Mouse (Mus musculus): ENCODE results near the gene Mthfd1l.
A peak's percentile ranks its signal among the peaks of the same experiment; 100 is the strongest.

Mthfd1l gene

DNA sequence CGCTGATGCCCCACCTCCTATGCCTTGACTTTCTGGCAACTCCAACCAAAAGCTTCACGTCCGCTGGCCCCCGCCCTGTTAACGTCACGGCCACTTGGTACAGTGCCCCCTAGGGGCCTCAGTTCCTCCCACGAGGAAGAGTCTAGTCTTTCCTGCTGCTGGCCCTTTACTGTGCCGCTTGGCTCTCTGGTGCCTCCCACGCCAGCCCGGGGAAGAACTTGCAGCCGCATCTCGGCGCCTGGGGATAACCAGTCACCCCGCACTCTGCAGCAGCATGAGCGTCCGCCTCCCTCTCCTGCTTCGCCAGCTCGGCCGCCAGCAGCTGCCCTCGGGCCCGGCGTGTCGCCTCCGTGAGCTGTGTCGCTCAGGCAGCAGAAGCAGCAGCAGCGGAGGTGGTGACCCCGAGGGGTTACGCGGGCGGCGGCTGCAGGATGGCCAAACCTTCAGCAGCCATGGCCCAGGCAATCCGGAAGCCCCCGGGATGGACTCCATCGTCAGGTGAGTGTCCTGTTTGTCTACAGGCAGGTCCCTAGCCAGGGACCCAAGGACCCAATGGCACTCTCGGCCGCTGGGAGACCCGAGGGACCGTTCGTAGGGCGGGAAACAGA is at the start of gene Mthfd1l:
Mthfd1l (plus strand) TSS at position 138 of the 608 bp plus-strand sequence.
- peak; percentile 76 for DNase-seq (ENCODE audit: low spot score)

DNA sequence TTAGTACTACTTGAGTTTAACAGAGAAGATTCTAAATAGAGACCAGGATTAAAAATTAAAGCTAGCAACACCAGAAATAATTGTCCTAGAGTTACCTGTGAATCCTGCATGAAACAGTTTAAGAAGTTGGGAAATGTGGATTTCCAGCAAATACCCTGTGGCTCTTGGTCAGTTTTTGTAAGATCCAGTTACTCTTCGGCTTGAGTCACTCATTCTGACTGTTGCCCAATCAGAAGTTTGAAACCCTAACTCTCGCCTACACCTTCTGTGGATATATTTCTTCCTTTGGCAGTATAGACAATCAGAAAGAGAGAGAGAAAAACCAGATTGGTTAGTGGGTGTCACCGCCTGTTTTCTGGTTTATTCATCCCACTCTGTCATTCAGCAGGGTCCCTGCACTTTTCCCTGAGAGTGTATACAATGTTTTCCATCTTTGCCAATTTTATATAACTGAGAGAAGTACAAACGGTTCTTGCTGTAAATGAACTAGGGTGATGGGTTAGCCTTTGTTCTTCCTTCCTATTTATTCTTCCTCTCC is 44.8 kb upstream of the Mthfd1l start:
- no peak for DNase-seq (ENCODE audit: low spot score)

DNA sequence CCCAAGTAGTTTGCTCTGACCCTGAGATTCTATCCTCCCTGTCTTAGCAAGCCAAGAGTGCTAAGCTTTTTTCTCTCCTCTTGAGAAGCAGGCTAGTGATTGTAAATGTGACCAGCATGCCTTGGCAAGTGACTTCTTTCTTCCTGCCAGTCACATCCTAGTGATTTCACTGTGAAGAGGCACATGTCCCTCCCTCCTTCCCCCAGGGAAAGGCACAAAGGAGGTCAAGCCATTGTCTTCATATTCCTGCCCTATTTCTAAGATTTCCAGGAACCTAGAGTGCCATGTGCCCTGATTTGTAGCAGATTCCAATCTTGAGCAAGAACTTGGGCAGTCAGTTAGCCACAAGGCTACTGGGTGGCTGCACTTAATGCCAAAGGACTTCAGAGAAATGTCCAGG is 41.1 kb upstream of the Mthfd1l start:
- DNase-seq (ENCODE audit: low spot score), result peak; percentile 30

DNA sequence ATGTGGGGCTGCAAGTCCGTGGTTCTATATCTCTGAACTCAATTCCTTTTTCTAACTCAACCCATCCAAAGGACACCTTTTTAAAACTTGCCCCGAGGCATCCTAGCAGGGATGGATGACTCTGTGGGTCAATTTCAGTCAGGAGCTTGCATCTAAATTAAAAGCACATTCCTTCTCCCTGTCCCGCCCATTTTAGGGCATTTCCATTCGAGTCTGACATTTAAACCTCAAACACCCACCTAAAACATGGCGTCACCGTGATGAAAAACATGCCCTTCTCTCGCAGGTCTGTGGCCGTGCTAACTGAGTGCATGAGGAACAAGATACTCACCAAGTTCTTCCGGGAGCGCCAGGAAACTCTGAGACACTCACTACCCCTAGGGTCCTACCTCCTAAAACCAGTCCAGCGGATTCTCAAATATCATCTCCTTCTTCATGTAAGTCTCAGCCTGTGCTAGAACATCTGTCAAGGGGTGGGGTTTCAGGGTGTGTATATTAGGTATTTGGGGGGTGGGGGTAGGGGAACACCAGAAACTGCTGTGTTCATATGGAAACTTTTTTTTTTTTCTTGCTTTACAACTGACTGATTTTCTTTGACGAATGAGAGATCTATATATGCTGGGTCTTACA is 39.5 kb upstream of the Mthfd1l start:
- DNase-seq (ENCODE audit: low spot score), result no peak

DNA sequence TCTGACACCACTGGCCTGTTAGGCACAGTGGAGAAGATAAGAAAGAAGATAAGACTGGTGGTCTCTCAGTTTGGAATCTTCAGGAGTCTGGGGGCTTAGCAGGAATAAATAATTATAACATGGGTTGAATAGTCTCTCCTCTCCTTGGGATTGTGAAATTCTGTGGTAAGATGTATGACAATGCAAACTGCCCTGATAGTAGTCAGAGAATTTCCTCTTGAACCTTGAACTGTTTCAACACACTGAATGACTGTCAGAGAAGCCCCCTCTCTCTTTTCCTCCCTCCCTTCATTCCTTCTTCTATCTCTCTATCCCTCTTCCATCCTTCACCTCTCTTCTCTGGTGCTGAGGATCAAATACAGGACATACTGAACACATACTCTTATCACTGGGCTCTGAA is 36.1 kb upstream of the Mthfd1l start:
- no peak for DNase-seq (ENCODE audit: low spot score)

DNA sequence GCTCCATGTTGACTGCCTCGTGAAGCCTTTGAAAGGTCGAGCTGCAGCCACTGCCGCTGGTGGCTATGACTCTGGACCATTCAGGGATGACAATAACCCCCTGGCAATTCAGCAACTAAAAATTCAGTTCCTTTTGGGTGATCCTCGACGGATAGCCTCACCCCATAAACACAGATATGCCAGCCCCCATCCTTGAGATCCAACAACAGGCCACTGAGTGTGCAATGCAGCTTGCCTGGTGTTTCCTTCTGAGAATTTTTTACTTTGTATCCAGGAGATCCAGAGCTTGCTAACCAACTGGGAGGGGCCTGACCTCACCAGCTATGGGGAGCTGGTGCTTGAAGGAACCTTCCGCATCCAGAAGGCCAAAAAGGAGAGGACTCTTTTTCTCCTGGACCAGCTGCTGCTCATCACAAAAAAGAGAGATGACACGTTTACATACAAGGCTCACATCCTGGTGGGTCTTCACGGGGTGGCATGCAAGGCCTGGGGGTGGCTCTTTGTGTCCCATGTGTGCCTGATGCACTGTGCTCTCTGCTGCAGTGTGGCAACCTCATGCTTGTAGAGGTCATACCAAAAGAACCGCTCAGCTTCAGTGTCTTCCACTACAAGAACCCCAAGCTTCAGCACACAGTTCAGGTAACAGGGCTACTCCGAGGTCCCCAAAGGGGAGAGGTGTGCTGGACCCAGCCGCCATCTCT is 32.9 kb upstream of the Mthfd1l start:
- no peak for DNase-seq (ENCODE audit: low spot score)

DNA sequence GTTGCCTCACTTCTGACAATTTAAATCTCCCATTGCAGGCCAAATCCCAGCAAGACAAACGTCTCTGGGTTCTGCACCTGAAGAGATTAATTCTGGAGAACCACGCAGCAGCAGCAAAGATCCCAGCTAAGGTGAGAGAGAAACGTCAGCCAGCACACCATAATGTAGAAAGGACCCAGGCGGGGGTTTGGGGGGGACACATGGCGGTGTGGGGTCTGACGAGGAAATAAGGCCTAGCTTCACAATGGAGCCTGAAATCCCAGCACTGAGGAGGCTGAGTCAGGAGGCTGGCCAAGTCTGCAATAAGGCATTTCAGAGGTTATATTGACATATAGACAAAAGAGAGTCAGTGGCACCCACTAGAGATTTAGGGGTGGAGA is 32.3 kb upstream of the Mthfd1l start:
- DNase-seq (ENCODE audit: low spot score), result no peak

DNA sequence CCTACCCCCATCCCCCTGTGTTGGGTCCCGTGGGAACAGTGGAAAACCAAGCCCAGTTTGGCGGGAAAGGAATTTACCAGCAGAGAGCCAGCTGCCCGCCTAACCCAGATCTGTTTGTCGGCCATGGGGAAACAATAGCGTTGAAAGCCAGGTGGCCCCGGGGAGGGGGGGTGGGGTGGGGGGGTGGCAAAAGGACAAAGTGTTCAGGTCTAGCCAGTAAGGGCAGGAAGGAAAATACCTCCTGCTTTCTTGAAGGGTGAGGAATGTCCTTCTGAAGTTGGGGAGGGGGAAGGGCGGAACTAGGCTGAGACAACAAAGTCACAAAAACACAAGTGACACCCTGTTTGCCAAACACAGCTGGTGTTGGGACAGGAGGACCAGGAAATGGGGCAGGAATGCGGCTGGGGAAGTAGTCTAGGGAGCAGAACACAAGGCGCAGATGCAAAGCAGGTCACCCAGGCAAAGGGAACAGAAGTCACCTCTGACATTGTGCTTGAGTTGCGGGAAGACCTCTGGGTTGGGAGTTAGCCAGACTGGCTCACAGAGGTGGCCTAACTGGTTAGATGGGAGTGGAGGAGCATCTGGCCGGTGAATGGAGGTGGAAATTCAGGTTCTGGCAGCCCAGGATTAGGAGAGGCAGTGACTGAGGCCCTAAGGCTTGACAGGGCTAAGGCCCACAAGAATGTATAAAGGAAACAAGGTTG is 31.7 kb upstream of the Mthfd1l start:
- no peak for DNase-seq (ENCODE audit: low spot score)

DNA sequence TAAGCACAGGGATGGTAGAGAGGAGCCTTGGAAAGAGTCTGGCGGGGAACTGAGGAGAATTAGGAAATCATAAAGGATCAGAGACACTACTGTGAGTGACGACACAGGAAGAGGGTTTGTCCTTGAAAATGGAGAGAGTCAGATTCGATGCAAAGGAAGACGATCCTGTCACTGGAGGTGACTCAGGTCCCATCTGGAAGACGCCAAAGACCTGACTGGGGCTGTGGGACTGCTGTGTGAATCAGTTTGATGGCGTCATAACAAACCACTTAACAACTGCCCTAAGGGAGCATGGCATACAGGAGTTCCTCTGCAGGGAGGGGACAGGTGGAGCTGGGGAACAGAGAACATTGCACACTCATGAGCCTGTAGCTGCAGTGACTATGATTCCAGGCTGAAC is 30.6 kb upstream of the Mthfd1l start:
- no peak for DNase-seq (ENCODE audit: low spot score)

DNA sequence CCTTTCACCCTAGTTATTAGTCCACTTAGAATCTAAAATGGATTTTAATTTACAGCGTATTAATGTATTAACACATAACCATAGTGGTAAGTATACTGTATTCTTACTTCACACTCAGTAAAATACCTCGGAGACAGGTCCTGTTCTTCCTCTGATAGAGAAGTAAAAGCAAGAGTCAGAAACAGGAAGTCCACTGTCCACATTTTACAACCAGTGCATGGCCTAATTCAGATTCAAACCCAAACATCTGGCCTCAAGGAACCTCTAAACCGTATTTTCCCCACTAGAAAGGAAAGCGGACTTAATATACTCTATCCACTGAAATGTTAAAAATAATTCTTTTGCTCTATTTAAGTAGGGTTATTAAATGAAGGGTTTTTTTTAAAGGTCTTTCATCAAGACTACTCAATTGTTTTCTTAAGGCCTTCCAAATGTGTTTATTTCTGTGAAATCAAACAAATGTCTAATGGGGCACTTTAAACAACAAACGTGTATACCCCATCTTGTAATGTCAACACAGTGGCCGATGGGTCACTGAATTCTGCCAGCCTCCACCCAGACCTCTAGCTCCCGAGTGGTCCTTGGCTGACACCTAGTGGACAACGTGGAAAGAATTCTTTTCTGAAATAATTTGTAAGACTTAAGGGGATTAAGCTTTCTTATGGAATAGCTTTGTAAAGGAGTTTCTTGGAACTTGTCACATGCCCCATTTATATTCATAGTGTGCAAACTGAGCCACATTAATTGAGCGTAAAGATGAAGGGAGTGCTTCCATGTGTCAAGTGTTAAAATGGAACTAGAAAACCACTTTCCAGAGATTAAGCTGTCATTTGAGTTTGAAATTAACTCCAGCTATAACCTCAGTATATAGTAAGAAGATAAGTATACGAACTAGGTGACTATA is 29.2 kb upstream of the Mthfd1l start:
- peak; percentile 80 for DNase-seq (ENCODE audit: low spot score)

DNA sequence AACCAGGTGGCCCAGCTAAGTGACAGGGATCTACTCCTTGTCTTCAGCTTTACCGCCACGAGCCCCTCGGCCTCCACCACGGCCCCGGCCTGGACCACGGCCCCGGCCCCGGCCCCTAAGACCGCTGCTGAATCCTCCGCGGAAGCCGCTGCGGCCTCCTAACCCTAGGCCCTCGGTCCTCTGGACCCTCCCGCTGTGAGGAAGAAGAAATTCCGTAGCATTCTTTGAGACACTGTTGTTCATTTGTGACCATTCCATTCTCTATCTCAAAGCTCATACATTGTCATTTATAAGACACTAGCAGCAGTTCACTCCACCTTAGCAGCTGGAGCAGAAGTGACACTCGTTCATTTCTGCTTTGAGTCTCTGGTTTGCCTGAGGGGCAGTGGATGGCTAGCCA is 26.0 kb upstream of the Mthfd1l start:
- DNase-seq (ENCODE audit: low spot score), result no peak

DNA sequence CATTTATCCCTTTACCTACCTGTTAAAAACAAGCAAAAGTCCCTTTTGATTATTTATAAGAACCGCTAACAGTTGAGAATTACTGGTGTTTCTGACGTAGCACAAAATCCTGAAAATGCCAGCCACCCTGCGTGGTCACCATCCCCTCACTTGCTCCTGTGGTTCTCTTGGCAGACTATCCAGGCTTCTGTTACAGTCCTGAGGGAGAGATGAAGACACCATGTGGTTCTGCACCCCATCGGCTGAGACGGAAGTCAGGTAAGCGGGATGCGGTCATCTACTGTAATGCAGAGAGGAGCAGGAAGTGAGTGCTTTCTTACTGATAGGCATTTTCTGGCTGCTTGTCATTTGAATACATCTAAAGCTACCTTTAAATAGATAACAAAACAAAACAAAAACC is 25.6 kb upstream of the Mthfd1l start:
- no peak for DNase-seq (ENCODE audit: low spot score)

DNA sequence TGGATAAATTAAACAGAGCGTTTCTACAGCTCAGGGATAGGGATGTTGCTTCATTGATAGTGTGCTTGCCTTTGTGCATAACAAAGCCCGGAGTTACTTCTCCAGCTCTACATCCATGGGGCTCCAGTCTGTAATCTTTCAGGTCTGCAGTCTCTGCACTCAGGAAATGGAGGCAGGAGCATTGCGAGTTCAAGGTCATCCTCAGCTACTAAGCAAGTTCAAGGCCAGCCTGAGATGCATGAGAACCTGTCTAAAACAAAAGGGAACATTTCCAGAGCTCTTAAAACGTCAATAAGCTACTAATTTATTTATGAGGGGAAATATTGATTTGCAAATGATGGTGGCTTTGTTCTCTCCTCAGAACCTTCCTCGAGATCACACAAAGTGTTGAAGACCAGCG is 23.6 kb upstream of the Mthfd1l start:
- no peak for DNase-seq (ENCODE audit: low spot score)

DNA sequence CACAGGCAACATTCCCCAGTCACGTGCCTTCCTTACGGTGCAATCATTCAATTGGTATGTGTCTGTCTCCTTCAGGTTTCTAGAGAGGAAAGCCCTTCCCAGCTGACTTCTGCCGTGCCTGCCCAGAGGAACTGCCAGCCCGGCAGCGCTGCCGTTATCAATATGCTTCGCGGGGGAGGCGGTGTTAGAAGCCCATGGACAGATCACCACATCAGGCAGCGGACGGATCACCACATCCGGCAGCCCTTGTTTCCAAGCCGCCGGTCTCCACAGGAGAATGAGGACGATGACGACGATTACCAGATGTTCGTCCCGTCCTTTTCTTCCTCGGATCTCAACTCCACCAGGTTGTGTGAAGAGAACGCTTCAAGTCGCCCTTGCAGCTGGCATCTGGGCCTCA is 16.4 kb upstream of the Mthfd1l start:
- no peak for DNase-seq (ENCODE audit: low spot score)

DNA sequence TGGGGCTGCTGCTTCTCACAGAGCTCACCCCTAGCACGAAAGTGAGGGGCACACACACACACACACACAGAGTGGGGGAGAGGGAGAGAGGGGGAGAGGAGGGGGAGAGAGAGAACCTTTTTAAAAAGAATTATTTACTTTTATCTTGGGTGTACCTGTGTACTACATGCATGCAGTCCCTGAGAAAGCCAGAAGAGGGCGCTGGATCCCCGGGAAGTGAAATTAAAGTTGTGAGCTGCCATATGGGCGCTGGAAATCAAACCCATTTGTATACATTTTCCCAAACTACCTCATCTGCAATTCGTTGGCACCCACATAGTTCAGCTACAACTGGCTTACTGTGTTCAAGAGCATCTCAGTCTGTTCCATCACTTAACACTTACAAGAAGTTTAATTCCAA is 14.3 kb upstream of the Mthfd1l start:
- DNase-seq (ENCODE audit: low spot score), result no peak

DNA sequence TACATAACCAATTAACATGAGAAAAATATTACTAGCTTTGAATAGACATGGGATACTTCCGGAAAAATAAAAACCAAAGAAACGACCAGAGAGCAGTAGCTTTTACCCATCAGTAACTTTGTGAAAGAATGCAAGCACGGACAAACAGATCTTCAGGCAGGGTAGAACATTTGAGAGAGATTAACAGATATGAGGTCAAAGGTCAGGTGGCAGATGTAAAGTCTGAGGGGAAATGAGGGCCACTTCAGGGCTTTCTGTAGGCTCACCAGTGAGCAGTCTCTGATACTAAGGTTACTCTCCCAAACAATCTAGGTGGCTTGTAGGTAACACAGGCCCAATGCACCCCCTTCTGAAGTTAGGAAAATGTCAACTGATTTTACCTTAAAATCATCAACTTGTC is 3.9 kb upstream of the Mthfd1l start:
- no peak for DNase-seq (ENCODE audit: low spot score)

DNA sequence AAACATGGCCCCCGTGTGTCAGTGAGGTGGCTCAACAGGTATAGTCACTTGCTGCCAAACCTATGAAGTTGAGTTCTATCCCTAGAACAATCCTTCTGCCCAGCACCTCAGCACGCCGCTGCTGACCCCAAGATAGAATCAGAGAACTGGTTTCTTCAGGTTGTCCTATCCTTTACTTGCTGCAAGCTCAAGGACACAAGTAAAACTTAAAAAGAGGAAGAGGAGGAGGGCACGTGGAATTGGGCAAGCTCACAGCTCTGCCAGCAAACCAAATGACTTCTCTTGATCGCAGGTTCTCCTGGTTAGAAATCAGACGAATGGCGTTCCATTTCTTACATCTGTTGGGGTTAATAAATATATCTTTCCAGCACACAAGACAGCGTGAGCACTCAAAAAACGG is 681 bp upstream of the Mthfd1l start:
- no peak for DNase-seq (ENCODE audit: low spot score)

DNA sequence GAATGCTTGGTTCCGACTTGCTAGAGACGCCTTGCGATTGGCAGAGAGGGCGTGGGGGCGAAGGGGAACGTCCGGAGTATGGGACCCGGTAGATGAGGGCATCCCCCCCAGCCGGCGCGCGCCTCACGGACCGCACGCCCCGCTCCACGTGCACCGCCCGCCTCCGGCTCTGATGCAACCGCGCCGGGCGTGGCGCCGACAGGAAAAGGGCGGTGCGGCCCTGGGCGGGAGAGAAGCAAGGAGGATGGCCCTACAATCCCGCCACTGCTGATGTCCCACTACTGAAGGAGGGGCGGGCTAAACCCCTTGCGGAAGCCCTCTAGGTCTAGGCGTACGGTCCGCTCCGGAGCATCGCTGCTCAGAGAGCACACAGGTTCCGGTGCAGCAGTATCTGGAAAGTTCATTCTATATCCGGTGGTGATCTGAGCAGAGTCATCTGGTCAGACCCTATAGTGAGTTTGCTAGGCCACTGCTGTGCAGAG is 712 bp downstream of the Mthfd1l start:
- DNase-seq (ENCODE audit: low spot score), result peak; percentile 73

DNA sequence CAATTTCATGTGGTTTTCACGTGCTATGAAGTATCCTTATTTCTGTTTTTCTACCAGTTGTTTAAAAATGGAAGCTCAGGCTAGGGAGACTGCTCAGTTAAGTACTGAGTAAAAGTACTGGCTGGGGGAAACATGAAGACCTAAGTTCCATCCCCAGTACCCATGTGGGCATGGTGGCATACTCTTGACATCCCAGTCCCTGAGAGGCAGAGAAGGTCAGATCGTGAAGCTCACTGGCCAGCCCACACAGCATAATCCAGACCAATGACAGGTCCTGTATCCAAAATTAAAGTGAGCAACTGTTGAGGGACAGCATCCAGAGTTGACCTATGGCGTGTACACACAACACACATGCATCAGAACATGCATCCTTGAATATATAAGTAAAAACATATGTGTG is 1.5 kb downstream of the Mthfd1l start:
- no peak for DNase-seq (ENCODE audit: low spot score)

DNA sequence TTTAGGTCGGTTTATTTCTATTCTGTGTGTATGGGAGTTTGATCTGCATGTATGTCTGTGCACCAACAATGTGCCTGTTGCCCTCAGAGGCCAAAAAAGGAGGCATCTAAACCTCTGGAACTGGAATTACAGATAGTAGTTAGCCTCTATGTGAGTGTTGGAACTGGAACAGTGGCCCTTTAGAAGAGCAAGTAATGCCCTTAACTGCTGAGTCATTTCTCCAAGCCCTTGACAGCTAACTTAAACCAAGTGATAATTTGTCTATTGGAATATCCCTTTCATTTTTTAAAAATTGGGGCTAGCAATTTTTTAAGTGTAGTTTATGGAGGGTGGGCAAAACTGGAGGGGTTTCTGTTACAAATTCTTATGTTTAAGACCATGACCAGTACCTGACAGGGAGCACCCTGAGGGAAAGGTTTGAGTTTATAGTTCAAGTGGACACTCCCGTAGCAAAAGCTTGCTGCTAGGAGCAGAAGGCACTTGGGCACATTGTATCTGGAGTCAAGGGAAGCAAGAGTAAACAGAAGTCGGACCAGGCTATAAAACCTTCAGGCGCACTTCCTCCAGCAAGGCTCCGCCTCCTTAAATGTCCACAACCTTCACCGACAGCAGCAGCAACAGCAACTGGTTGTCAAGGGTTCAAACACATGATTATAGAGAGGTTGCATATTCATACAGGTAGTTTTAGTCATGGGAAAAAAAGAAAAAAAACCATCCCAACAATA is 3.1 kb downstream of the Mthfd1l start:
- DNase-seq (ENCODE audit: low spot score), result no peak

DNA sequence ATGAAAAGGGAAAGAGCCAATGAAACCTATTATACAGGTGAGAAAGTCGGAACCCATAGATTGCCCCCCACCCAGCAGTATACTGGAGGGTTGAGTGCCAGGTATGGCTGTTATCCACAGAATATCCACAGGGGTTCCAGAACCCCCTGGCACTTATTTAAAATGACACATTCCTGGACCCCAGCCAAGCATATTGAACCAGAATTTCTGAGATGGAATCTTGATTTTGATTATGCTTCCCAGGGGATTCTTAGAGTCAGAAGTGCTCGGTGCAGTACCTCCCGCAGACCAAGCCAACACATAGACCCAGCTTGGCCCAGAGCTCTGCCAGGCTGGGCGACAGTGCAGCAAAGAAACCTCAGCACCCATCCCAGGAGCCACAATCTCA is 3.7 kb downstream of the Mthfd1l start:
- no peak for DNase-seq (ENCODE audit: low spot score)

Data from adipocyte (in vitro differentiated cells).